Mouse (Mus musculus) heart, adult 18-20 months (tissue): ENCODE results near the gene Atp9a. TPM values are rescaled to one million over a fixed set of nuclear protein-coding genes. Genes with fewer than 3 reads are reported as not detected.
A peak's percentile ranks its signal among the peaks of the same experiment; 100 is the strongest.

Experiments
- DNase-seq, 2 experiments: peaks; one replicate each; pipeline ENCODE4 v3.0.0; 2021 to 2022; ENCODE audit warnings: mixed read lengths in 1 of 2
- total RNA-seq, 2 experiments: library from RNA; stranded (reverse); gene quantifications; 2 replicates each; pipeline ENCODE4 v1.2.3; 2021

Gene Atp9a
- total RNA-seq, 2 experiments from 2014 or later: 50.2 to 56.7 TPM

DNA sequence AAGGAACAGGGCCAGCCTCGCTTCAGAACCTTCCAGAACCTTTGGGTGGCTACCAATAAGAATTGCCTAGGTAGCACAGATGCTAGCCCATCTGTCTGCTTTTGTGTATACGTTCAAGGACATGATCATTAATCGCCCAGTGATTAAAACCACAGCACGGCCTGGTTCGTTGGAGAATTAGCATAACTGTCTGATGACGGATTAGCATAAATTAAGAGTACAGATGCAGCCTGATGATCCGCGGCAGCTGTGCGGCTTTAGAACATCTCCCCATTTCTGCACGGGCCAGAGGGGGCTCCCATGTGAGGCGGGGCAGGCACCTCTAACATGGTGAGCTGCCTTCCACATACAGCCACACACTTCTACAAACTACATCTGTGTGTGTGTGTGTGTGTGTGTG, 100.0 kb downstream of the Atp9a start:
- DNase-seq: no peak

DNA sequence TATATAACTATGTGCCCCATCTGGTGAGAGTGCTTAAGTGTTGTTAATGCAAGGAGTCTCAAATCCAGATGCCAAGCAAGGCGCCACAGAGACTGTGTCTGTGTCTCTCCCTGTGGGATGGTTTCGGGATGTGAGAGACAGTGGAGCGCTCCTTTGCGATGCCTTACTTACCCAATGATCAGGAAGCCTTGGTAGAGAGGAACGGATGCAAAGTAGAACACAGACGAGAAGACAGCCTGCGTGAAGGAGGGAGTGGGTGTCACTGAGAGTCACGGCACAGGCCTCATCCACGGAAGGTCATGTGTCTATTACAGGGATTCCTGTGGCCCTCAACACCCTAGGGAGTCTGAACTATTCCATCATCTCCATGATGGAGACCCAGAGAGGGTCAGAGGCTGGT, 101.7 kb downstream of the Atp9a start:
- DNase-seq: no peak

DNA sequence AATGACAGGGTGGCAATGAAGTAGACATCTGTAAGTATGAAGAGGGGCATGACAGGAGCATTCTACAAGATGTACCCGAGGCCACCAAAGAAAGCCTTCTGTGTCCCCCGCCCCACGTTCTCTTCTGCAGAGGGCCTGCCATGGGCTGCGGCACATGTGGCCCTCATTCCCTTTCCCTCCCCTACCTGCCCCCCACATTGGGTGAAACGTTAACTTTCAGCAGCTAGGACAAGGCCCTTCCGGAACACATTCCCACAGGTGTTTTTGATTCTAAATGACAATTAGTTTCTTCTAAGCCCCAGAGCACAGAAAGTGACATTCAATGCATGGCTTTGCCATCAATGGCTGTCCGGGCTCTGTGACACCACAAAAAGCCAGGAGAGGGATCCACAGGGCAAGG, 107.3 kb downstream of the Atp9a start:
- no peak for DNase-seq

DNA sequence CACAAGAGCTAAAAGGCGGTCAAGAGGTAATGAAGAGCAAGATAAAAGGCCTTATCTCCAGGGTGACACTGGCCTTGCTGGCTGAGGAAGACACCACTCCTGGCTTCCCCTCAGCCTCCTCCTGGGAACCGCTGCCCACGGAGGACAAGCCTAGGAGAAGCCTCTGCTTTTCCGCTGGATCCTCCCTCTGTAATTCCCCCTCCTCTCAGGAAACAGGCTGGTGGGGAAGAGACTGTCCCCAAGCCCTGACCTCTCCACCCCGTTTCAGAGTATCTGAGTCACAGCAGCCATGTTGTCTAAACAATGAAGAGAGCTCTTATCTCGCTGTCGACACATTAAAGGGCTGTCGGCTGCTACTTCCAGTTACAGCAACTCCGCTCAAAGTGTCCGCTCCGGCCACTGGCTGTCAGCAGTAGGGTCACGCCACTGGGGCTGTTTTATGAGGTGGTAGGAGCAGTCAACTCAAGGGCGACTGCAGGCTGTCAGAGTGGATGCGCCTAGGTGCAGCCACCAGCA, 108.8 kb downstream of the Atp9a start:
- DNase-seq: peak; percentile 23 to 47

DNA sequence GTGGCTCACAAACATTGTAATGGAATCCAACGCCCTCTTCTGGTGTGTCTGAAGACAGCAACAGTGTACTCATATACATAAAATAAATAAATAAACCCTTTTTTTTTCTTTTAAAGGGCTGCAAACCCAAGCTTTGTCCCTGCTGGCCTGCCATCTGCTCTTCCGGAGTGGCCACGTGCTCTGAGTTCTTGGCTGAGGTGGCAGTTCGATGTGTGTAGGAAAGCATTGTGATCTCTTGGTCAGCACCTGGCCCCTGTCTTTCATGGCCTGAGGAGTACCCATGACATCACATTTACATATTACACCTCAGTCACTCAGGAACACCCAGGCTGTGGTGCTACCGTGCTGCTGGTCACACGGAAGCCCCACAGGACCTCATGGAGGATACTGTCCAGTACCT, 109.7 kb downstream of the Atp9a start:
- DNase-seq: no peak

DNA sequence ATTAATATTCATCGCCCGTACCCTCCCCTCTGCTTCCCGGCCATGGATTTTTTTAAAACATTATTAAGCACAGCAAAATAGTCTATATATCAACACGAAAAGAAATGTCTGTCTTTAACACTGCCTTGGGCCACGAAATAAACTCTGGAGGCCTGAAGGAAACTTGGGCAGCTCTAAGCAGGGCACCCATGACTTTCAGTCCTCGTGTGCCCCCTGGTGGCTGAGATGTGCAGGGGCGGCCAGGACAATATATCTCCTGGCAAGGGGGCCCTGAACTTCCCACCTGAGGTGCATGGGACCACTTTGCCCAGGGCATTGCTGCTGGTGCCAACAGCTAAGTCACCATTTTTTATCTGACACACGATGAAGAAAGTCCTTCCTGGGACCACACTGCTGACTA, 113.4 kb downstream of the Atp9a start:
- peak; percentile 77 to 93 for DNase-seq

DNA sequence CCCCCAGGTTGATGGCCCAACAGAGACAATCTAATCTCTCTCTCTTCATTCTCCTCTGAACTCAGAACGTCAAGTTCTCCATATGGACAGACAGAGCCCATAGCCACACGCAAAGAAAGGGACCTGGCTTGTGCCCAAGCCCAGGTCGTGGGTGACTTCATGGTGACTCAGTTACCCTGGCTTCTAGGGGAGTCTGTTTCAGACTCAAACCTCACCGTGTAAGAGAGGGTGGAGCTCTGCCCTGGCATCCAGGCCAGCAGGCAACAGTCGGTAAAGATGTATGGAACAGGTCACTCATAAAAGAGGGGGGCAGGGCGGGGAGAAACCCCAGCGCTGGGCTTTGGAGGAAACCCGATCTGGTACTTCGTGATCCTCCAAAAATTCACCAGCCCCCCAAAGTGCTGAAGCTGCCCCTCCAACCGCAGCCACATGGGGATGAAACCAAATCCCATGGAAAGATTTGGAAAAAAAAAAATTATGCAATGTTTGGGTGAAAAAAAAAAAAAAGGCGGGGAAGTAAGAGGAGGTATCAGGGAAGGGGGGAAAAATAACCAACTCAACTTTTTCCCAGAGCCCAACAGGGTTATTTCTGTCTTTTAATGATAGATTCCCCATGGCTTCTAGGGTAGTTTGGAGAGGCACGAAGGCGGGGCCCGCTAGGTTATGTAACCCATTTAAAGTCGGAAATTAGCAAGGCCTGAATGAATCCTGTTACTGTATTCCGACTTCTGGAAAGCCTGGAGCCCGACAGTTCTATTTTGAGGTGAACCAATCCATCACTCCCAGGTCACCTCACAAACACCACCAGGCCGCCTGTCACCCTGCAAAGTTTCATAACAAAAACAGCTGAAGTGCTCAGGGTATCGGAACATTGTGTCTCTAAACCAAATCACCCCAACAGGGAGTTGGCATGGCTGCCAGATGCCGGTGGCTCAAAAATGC, 114.1 kb downstream of the Atp9a start:
- peak in 1 of 2 experiments; percentile 20 for DNase-seq

DNA sequence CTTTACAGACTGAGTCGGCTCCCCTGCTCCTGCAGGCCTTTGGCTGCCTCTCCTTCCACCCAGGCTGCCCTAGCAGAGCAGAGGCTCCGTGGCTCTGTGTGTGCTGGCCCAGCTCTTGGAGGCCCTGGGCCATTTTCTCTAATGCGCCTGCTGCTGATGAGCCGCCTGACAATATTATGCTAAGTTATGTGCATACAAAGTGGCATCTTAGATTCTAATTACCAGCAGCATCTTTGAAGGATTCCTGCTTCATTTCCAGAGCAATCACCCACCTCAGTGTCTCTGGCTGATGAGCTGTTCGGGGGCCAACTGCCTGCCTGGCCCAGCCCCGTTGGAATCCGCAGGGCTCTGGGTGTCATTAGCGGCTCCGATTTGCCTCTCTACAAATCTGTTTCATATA, 115.8 kb downstream of the Atp9a start:
- no peak for DNase-seq

DNA sequence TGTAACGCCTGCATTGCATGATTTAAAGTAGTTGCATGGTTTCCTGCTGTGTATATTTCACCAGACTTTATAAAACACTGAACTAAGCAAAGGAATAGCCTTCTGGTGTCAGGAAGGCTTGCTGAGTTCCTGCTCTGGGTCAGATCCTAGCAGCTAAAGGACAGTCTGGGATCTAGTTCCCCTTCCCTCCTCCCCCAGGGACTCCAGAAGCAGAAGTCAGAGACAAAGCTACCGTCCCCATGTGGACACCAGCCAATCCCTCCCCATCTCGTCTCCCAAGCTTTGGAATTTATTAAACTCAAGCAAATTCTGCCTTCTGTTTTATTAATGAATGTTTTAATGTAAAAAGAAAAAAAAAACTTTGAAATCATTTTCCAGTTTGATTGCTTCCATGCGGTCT, 117.1 kb downstream of the Atp9a start:
- DNase-seq: peak in 1 of 2 experiments; percentile 39

DNA sequence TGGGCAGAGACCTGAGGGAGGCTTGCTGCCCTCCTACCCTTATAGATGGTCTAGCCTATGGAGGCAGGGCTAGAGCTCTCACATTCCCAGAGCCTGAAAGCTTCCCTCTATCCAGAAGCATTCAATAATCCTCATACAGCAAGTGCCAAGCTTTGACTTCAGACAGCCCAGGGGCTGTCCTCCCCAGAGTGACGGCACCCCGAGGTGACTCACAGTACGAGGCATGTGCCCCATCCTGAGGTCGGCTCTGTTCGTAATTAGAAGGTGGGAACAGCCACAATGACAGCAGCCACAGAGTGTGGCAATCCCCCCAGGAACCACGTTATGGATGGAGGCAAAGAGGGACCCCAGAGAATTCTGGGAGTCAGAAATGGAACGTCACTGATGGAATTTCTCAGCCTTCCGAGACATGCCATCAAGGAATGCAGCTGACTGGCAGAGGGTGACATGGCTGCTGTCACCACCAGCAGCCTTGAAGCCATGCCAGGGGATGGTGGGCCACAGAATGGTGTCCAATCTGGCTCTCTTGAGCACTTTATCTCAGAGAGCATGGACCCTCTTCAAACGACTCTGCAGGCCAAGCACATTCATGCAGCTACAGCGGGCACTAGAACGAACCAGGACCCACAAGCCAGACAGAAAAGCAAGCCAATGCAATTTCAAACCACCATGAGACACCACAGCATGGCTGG, 121.0 kb downstream of the Atp9a start:
- DNase-seq: no peak

DNA sequence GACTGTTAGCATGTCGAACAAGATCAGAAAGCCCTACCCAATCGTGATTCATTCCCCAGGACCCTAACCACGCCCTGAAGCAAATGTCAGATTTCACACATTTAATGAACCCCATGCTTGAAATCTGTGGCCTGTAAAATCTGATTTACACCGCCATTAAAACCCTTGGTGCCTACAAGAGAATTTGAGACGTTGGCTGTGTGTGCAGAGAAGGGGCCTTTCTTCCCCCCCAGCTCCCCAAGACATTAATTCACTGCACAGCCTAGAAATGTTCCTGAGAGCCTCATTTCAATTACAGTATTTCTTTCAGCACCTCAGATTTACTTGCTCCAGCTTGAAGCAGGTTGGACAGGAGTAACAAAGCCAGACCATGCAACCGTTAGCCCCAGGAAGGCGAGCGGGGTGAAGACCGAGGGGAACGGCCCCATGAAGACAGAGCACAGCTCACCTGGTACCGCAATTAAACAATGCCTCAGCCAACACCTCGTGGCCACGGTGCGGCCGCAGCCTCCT, 123.9 kb downstream of the Atp9a start:
- no peak for DNase-seq

DNA sequence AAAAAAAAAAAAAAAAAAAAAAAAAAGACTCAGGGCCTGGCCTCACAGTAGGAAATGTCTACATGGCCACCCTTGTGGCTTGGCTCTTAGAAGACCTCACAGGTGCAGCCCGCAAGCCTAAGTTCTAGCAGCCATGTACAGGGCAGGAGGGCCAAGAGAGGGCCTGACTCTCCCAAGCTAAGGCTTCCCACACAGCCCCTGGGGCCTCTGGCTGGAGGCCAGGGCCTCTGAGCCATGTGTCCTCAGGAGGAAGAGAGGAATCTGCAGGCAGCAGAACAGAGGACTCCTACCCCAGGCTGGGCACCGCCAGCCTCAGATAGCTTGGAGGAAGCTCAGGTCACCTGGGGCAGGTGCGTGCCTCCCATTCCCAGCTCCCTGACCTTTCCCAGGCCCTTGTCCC, 127.0 kb downstream of the Atp9a start:
- no peak for DNase-seq

DNA sequence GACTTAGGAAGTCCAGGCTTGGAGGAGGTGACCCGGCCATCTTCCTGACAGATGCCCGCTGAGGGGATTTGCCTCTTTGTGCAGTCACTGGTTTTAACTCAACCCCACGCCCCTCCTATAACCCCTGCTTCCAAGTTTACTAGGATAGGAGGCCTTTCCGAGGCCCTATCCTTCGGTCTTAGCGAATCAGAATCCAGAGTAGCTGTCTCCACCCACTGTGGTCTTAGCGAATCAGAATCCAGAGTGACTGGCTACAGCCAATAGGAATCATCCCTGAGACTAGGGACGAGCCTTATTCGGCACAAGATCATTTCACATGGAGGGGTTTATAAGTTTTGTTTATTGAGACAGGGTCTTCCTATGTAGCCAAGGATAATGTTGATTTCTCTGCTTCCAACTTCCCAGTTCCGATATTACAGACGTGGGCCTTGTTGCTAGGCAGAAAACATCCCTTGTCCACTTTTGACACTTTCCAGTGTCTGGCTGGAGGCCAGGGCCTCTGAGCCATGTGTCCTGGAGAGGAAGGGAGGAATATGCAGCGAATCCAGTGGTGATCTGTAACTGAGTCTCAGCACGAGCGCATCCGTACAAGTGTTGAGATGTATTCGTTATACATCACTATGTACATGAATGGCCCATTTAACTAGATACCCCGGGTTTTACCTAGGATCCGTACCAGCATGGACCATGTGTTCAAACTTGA, 127.9 kb downstream of the Atp9a start:
- DNase-seq: peak; percentile 52 to 56

DNA sequence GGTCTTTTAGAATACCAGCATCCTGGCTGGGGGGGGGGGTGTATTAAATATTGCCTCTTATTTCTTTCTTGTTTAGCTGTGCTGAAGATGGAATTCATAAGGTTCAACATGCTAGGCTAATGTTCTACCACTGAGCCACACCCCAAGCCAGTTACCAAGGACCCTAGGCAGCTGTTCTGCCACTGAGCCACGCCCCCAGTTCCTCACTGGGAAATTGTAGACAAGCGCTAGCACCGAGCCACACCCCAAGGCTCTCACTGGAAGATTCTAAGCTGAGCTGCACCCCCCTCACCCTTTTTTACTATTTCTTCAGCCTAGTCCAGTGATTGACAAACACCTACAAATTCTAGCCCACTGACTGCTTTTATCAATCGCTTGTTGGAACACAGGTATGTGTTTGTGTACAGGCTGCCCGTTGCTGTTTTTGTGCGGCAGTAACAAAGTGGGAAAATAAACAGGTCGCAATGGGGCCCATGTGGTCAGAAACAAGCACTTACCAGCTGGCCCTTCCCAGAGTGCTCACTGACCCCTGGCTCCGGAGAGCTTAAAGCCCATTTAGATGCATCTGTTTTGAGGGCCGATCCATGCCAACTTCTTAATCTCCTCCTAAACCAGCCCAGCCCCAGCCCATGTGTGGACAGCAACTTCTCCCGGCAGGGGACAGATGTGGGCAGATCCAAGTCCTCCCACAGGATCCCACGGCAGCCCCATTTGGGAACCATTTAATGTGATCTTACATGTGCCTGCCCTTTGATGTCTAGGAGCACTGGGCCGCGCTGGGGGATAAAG, 128.9 kb downstream of the Atp9a start:
- DNase-seq: peak in 1 of 2 experiments; percentile 32

DNA sequence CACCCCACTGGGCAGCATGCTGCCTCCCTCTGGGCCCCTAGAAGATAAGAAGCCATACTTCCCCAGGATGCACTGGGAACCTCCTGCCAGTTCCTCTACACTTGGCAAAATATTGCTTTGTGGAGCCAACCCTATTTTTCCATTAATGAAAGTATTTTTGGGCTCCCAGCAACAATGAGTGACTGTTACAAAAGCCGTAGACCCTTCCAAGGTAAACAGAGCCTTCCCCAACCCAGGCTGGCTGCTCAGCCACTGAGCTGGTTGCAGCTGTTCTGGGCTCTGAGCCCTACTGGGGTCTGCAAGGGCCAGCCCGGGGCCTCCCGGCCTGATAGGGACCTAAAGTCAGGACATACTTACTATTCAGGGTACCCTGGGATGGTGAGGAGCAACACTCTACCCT, 131.3 kb downstream of the Atp9a start:
- peak; percentile 48 to 70 for DNase-seq

DNA sequence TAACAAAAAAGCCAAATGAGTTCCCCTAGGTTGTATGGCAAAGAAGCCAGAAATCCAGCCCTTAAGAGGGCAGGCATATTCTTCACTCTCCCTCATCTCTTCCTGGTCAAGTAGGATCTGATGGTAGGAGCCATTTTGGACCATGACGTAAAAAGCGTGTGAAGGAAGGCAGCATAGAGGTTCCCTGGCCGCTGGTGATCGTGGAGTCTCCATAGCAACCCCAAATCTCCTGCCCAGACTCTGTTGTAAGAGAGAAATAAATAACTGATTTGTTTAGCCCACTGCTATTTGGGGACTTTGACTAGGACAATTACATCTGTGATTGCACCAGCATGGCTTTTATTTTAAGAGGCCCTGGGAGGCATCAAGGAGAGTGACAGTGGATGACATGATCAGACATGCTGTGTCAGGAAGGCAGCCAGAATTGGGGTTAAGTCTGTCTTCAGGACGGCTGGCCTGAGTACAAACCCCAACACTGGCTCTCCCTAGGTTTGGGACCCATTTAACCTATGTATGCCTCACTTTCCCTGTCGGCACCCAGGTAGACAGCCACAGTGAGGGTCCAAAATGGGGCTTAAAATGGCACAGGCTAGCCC, 132.5 kb downstream of the Atp9a start:
- DNase-seq: no peak

DNA sequence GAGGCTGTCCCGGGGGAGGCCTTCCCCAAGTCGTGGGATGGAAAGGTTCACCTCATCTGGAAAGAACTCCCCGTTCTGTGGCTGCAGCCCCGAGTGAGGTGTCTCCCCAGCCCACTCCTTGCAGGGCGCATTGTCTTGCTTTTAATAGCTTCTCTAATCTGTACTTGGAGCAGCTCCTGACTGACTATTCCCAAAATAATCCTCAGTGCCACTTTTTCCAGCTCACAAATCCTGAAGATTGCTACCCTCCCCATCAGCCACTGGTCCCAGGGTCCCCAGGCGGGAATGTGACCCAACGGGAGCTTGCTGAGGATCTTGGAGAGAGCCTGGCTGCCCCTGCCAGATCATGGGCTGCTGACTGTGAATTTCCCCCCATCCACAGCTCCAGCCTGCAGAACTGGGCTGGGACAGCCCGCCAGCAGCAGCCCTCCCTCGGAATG, 134.1 kb downstream of the Atp9a start:
- peak; percentile 51 to 73 for DNase-seq

DNA sequence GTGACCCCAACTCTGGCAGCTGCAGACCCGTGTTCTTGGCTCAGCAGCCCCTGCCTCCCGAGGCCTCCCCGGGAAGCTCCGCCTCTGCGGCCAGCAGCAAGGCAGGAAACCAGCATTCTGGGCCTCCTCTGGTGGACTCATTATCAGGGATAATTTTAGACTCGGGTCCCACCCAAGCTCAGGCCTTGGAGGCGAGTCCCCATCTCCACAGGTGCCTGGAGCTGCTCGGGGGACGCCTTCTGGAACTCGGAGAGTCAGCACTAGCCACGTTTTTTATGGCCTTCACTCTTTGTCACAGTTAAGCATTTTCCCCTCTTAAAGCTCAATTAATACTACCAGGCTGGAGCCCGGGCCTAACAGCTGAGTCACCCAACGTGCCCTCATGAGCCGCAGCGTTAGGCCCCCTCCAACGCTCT, 137.5 kb downstream of the Atp9a start:
- DNase-seq: peak; percentile 70 to 87

DNA sequence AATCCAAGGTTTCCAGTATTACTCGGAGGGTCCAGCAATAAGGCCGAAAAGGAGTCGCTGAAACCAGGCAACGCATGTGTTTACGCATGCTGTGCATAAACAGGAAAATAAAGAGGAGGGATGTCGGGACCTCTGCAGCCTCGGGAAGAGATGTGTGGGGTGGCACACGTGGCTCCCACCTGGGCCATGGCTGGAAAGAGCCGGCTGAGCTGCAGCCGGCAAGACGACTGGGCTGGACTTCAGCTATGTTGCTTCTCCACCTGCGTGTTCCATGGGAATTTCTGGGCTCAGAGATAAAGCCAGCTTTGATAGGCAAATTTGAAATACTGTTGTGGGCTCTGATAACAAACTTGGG, 139.8 kb downstream of the Atp9a start:
- no peak for DNase-seq

DNA sequence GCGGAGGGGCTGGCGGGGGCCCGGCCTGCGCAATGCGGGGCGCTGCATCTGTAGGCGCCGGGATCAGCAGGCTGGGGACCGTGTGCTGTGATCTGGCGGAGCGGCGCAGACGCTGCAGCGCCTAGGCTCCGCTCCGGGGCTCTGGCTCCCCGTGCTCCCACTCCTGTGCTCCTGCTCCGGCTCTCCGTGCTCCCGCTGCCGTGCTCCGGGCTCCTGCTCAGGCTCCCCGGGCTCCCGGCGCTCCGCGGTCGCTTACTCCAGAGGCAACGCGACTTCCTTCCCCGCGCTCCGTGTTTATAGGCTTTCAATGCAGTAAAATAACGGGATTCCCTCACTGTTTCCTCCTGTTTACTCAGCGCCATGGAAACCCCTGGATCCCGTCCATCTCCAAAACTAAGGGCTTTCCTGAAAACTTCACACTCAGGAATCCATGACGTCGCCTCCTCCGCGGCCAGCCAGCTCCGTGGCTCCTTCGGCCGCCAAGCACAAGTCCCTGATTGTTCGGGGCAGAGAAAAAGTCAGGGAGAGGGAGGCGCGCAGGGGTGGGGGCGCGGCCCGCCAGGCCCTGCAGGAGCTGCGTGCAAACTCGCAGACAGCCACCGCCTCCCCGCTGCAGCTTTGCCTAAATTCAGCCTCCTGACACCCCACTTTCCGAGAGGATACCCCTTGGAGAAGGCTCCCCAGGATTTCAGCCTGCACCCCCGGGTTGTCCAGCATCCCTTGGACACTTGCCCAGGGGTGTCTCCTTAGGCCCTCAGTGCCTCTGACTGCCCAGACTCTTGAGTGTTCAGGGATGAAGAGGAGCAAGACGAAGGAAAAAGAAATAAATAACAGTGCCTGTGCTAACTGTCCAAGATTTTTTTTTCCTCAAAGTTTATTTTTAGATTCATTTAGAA, 140.5 kb downstream of the Atp9a start, which contains the start of gene Nfatc2:
Gene Nfatc2 (minus strand): TSS at position 167 of the 896 bp plus-strand sequence.
- peak; percentile 94 to 95 for DNase-seq
